Mouse (Mus musculus) duodenum, adult 2 months (tissue): Measurements from ENCODE around the gene Calb2. TPM values are rescaled to one million over a fixed set of nuclear protein-coding genes. Genes with fewer than 3 reads are reported as not detected.

Experiments
- polyA plus RNA-seq: library from polyadenylated mRNA; depleted of rRNA; stranded (reverse); fragments of >200 nt; gene quantifications from 2 replicates; pipeline ENCODE4 v1.2.3, GENCODE M21; 2012; ENCODE audit warnings: low replicate concordance; rRNA removed

The Calb2 gene
- polyA plus RNA-seq: 3.3 and 4.8 TPM in 2 replicates

DNA sequence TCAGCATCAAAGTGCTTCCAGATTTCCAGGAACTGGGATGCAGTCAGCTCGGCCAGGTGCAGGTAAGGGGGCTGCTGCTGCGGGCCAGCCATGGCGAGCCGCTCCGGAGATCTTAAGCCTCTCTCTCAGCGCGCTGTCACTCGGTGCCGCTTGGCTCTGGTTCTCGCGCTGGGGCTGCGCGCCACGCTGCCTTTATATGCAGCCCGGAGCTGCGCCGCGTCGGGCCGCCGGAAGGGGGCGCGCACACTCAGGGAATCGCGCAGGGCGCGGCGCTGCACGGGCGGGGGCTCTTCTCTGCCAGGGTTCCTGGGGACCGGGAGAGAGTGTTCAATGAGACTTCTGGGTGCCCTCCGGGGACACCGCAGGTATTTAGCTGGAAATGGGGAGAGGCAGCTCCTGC lies at the start of gene Calb2:
Calb2 (minus strand) TSS at position 165 of the 400 bp plus-strand sequence.

DNA sequence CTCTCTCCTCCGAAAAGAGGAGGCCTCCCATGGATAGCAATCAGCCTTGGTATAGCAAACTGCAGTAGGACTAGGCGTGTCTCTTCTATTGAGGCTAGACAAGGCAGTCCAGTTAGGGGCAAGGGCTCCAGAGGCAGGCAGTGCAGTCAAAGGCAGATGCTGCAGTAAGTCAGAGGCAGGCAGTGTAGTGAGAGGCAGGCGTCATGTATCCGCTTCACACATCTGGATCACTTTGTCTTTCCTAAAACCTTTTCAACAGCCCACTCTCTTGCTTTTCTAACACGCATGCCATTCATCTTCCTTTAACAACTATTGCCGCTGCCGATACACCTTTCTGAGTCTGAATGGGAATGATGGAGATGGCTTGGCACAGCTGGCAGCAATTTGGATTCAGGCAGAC lies 47.4 kb upstream of the Calb2 start, which contains the start of gene Cmtr2:
Cmtr2 (plus strand) TSS at position 301 of the 400 bp plus-strand sequence.

DNA sequence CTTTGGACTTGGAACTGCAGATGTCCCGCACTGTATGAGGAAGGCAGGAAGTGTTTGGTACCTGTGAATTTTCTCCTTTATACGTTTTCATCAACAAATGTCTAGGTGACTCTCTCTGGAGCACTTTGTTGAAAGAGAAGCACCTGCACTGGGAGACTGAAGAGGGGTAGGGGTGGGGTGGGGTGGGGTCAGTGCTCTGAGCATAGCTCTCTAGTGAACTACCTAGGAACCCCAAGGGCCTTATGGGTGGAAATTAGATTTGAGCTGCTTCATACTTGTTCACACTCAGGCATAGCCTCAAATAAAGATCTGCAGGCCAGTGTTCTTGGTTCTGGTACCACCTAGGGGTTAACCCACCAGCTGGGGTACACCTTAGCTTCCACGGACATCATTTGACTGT lies 65.4 kb downstream of the Calb2 start, which contains the start of gene Gm17720:
Gm17720 (minus strand) TSS at position 101 of the 400 bp plus-strand sequence.

DNA sequence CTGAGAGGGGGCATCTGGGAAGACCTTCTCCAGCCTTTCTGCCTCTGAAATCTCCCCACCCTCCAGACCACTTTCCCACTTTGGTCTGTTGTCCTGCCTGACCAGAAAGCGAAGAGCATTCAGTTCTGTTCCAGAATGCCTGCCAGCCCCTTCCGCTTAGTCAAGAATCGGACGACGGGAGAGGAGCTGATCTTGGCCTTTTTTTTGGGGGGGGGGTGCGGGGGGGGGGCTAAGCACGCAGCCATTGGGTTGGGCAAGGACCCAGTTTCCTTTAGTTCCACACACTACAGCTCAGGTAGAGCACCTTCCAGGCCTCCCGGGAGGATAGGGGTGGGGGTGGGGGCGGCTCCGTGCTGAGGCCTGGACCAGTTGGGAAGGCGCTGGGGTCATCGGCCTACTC lies 67.1 kb downstream of the Calb2 start, which contains the start of gene Gm21964:
Gm21964 (plus strand) TSS at position 301 of the 400 bp plus-strand sequence.

Other genes with a start within 250 kb of the Calb2 start
- gene Marveld3, start 206.0 kb downstream of the Calb2 start, polyA plus RNA-seq: 12.4 and 51.3 TPM in 2 replicates
- 0.05 and 0.15 TPM in 2 replicates for gene Tat, start 177.8 kb downstream of the Calb2 start, polyA plus RNA-seq
- 18.7 and 39.4 TPM in 2 replicates for gene Chst4, start 128.5 kb downstream of the Calb2 start, polyA plus RNA-seq
- gene Zfp612, start 88.5 kb downstream of the Calb2 start, polyA plus RNA-seq: 0.12 and 0.53 TPM in 2 replicates
- gene Gm21964, start 67.0 kb downstream of the Calb2 start, polyA plus RNA-seq: not detected in 2 replicates
- gene Gm17720, start 65.5 kb downstream of the Calb2 start, polyA plus RNA-seq: not detected in 2 replicates
- 1.2 and 1.7 TPM in 2 replicates for gene Cmtr2, start 47.5 kb upstream of the Calb2 start, polyA plus RNA-seq
- gene Hydin, start 98.8 kb upstream of the Calb2 start, polyA plus RNA-seq: 0.01 TPM in 1 of 2 replicates, not detected in the other